Mouse (Mus musculus): Measurements from ENCODE around the gene Cenpj.

Gene Cenpj

DNA sequence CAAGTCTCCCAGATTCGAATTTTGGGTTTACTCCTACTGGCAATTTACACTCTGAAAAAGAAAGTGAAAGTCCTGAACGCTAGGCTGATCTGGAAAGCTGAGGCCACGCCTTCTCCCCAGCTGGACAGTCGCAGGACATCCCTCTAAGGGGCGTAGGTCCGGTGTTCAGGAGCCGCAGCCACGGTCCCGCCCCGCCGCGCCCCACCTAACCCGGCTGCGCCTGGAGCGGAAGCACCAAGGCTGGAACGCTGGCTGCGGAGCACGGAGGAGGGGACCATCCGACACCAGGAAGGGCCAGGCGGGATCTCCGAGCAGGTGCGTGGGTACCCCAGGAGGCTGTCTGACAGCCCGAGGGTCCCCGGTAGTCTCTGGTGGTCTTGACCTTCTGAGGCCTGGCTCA, at the start of gene Cenpj, which contains the start of gene Parp4:
TSS of gene Cenpj (minus strand) at position 10 of the 400 bp plus-strand sequence.
TSS of gene Parp4 (plus strand) at position 204 of the 400 bp plus-strand sequence.
- peak; percentile 91 for DNase-seq (ENCODE audit: low spot score)

DNA sequence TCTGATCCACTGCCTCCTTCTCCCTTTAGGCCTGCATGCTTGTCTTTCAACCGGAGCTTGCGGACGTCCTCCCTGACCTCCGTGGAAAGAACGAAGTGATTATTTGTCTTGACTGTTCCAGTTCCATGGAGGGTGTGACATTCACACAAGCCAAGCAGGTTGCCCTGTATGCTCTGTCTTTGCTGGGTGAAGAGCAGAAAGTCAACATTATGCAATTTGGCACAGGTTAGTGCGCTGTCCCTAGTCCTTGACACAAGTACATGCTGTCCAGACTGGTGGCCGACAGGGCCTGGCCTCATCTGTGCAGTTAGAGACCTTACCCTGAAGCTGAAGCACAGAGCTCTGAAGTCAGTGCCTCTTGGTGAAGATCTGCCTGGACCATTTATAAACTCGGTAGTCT, 45.2 kb upstream of the Cenpj start:
- no peak for DNase-seq (ENCODE audit: low spot score)

DNA sequence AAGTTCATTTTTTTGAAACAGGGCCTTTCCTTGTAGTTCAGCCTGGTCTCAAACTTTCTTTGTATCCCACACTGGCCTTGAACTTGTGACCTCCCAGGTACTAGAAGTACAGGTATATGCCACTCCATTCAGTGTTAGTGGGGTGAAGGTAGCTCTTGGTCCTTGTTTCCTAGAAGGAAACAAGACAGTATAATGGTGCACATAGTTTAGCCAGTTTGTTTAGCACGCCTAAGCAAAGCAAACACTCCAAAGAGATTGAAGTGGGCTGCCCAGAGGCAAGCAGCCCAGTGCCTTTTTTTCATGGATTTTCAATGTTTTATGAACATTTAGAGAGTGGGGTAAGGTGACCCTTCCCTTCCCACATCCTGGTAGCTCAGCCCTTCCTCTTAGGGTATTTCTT, 42.2 kb upstream of the Cenpj start:
- DNase-seq (ENCODE audit: low spot score) = no peak

DNA sequence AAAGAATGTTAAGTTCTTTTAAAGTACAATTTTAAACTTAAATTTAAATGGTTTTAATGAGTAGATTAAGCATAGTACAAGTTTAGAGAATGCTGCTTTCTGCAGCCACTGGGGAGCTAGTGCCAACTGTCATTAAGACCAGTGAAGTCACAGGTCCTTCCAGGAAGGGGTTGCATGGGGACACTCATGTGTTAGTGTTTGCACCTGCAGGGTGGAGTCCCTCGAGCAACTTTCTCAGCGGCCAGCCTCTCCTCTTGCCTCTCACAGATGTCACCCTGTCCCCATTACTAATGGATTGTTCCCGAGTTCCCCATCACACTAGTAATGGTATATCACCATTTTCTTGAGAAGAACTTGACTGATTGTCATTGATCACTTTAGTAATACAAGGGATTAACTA, 38.0 kb upstream of the Cenpj start:
- DNase-seq (ENCODE audit: low spot score) = no peak

DNA sequence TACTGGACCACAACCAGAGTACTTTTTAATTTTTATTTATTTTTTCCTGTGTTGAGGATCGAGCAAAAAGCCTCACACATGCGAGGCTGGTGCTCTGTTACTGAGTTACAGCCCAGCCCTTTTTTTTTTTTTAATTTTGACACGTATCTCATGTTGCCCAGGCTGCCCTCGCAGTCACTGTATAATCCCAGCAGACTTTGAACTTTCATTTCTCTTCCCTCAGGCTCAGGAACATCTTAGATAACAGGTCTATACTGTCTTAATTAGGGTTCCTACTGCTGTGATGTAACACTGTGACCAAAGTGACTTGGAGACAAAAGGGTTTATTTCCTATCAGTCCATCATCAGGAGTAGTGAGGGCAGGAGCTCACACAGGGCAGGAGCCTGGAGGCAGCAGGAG, 29.9 kb upstream of the Cenpj start:
- DNase-seq (ENCODE audit: low spot score) = no peak

DNA sequence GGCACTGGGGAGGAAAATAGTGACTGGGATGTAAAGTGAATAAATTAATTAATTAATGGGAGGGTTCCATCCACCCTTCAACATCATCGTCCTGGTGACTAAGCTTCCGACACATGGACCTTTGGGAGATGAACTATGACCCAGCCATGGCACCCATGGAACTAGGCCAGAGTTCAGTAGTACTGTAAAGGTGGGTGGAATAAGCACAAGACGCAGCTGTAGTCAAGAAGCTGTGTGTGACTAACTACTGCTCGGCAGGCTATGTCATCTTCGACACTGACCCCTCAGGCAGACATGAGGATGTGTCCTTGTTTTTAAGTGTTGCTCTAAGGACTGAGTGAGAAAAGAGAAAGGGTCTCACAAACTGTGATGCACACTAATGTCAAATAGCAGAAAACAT, 29.2 kb upstream of the Cenpj start:
- no peak for DNase-seq (ENCODE audit: low spot score)

DNA sequence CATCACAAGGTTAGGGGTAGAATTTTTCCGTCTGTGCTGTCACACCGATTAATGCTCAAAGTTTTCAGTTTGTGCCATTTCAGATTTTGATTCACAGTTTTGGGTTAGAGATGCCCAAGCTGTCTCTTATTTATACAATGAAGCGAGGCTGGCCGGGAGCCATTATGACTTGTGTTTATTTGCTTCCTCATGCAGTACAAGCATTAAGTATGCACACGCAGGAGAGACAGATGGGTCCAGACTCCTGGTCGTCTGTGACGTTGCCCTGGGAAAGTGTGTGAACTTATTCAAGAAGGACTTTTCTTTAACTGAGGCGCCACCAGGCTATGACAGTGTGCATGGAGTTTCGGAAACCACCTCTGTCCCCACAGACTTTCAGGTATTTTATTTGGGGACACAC, 26.8 kb upstream of the Cenpj start:
- no peak for DNase-seq (ENCODE audit: low spot score)

DNA sequence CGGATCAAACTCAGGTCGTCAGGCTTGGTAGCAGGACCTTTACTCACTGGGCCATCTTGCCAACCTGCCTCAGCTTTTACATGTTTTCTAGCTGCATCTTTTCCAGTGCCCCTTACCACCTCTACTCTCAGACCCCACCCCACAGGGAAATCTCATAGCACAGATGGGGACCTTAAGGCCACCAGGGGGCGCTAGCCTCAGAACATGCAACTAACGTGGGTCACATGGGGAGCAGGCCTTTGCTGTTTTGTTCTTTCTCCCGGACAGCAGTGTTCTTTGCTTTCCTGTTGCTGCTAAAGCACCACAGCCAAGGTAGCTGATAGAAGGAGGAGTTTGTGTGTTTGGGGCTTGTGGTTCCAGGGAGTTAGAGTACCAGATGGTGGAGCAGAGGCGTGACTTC, 23.5 kb upstream of the Cenpj start:
- peak; percentile 85 for DNase-seq (ENCODE audit: low spot score)

DNA sequence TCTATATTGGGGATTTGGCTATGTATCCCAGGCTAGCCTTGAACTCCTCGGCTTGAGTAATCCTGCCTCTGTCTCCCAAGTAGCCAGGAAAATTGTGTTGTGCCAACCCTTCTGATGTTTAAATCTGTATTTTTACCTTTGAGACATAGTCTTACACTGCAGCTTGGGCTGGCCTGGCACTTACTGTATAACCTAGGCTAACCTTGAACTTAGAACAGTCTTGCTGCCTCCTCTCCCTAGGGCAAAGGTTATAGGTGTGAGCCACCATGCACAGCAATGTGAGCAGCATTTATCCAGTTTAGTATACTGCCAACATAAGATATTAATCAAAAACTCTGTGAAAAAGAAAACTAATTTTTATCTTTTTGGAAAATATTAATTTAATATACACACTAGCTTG, 19.6 kb upstream of the Cenpj start:
- DNase-seq (ENCODE audit: low spot score) = no peak

DNA sequence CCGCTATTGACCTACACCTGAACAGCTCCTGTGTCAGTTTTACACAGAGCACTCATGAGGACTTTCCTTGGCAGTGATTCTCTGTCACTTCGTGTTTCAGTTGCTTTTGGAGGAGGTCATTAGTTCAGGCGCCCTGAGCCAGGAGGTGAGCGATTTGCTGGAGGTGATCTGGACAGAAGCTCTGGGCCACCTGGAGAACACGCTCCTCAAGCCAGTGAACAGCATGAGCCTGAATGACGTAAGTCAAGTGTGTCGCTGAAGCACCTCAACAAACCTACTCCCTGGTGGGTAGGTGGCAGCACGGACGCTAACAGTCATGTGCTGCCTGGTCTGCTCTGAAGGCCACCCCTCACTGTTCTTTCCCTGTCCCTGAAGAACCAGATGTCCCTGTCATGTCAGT, 17.0 kb upstream of the Cenpj start:
- no peak for DNase-seq (ENCODE audit: low spot score)

DNA sequence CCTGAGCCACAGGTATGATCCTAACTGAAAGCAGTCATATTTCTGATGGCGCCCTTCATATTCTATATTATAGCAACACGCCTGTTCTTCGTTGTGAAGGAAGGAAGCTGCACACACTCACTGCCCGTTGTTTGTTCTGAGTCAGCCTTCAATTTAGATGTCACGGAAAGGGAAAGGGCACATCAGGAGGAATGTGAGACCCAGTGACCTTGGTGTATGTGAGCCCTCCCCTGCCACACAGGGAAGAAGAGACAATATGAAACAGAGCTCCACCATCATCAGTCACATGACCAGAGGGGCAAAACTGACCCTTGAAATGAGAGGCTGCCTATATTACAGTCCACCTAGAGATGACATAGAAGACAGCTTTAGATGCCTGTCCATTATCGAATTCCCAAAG, 7.1 kb upstream of the Cenpj start:
- no peak for DNase-seq (ENCODE audit: low spot score)

DNA sequence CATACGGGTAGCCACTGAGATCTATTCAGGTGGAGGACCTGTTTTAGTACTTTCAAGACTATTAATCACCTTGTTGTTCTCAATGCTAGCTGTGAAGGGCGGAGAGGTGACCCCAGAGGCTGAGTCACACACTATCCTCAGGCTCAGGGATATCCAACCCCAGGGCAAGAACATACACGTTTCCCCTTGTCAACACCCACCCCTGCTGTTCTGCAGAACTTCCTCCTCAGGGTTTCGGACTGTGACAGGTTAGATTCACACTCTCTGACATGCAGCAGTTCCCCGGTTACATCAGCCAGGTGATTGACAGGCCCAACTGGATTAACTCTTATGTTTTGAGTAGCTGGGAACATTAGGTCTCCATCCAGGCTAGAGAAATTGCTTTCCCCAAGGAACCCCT, 5.9 kb upstream of the Cenpj start:
- no peak for DNase-seq (ENCODE audit: low spot score)

DNA sequence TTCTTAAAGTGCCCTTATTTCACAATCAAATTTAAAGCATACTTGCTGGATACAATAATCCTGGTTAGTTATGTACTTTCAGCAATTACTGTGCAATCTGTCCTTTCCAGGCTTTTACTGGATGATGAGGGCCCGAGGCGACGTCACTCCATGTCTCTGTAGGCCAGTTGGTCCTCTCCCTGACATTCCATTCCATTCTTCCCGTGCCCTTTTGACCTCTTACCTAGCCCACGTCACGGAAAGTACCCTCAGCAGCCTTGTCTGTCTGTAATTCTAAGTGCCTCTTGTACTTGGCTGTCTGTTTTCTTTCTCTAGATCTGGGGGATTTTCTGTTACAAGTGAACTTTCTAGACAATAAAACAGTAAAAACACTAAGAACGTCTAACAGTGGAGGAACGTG, 3.8 kb upstream of the Cenpj start:
- DNase-seq (ENCODE audit: low spot score) = no peak

DNA sequence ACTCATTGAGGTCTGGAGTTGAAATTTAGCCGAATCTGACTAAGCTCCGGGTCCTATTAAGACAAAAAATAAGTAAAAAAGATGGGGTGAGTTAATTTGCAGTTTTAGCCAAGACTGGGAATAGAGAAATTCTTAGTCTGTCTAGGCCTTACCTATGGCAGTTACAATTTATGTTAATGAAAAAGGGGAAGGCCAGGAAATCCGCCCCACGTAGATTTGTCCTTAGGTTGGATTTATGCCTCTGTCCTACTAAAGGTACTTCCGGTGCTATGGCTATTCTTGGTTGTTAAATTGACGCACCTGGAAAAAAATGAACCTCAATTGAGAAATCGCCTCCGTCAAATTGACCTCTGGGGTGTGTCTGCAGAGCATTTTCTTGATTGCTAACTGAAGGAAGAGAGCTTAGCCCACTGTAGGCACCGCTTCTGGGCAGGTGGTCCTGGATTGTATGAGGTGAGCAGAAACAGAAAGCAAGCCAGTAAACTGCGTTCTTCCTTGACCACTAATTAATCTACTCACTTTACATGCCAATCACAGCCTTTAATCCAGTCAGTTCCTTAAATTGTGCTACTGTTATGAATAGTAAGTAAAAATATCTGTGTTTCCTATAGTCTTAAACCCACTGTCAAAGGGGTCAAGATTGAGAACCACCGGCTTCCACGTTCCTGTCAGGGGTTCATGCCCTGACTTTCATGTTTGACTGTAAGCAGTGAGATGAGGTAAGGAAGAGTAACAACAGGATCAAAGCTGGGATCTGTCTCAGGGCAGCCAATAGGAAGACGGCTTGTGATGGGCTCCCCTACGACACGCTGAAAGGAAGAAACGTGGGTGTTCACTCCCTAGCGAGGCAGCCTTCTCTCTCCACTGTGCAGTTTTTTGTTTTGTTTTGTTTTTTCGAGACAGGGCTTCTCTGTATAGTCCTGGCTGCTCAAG, 1.0 kb upstream of the Cenpj start:
- DNase-seq (ENCODE audit: low spot score) = no peak

DNA sequence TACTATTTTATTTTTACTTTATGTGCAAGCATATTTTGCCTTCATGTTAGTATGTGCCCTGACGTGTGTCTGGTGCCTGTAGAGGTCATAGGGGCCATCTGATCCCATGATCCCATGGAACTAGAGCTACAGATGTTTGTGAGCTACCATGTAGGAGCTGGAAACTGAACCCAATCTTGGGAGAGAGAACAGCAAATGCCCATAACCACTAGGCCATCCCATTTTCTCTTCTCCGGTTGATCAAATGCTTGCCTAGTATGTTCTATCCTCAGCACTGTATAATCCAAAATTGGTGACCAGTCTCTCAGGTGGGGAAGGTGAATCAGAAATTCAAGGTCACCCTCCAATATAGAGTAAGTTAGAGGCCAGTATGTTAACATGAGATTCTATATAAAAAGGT, 2.7 kb downstream of the Cenpj start:
- DNase-seq (ENCODE audit: low spot score) = no peak

DNA sequence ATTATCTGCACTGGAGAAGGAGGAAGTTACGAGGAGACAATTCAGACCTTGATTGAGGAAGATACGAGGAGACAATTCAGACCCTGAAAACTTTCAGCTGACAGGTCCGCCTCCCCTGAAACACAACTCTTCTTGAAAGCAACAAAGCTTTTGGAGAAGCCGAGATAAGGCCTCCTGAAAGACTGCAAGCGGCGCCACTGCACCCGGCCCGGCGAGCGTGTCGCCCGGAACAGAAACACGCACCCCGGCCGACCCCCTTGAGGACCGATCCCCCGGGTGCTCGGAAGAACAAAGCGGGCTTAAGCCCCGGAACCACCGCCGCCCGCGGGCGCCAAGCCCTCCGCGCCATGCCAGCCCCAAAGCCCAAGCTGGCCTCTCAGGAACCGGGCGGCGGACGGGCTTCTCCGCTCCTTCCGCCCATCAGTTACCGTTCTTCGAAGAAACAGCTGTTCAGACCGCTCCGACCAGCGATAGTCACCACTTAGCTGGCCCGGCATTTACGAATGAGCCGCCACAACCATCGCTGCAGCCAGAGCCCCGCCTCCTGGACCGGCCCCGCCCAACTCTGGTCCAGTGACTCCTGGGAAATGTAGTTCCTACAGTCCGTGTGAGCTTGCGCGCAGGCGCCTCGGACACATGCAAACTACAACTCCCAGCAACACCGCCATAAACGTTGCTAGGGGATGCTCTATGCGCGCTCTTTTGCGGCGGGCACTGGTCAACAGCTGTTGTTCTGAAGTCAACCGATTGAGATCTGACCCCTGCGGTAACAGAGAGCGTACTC, 3.7 kb downstream of the Cenpj start:
- DNase-seq (ENCODE audit: low spot score) = peak; percentile 97

DNA sequence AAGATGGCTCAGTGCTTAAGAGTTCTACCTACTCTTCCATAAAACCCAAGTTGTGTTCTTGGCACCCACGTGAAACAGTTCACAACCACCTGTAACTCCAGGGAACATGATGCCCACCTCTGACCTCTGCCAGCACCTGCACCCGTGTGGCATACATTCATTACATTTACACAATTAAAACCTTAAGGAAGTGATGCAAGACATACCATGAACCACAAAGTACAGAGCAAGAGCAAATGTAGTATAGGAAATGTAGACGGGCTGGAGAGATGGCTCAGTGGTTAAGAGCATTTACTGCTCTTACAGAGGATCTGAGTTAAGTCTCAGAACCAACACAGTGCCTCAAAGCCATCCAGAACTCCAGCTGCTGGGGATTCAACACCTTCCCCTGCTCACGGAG, 6.2 kb downstream of the Cenpj start:
- no peak for DNase-seq (ENCODE audit: low spot score)

DNA sequence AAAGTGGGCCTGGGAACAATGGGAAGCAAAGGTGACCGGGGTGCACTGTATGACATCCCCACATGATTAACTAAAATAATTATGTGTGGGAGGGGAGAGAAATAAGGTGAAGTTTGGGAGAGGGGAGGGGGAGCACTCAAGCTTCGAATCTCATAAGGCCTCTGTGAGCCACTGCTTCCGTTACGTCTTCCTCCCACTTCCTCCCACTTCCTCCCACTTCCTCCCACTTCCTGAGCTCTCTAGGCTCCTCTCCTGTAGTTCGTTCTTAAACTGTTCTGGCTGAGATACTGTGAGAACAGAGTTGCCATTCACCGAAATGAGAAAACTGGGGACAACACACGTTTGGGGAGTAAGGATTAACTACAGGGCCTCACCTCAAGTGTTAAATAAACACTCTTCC, 7.7 kb downstream of the Cenpj start:
- no peak for DNase-seq (ENCODE audit: low spot score)

DNA sequence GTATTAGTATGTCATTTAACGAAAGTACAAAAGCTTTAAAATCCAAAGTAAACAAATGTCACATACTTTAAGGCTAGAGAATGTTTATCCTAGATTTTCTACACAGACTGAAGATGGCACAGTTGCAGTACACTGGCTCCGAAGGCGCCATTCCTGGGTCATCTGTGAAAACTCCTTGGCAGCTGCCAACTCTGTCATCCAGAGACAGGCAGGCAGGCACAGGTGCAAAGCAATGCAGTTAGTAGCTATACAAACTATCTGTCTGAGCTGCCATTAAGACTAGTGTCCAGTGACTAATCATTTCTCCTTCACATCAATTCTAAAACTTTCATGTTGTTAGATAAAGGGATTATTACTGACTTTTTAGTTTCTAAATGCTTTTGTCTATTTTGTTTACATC, 16.1 kb downstream of the Cenpj start:
- DNase-seq (ENCODE audit: low spot score) = no peak

DNA sequence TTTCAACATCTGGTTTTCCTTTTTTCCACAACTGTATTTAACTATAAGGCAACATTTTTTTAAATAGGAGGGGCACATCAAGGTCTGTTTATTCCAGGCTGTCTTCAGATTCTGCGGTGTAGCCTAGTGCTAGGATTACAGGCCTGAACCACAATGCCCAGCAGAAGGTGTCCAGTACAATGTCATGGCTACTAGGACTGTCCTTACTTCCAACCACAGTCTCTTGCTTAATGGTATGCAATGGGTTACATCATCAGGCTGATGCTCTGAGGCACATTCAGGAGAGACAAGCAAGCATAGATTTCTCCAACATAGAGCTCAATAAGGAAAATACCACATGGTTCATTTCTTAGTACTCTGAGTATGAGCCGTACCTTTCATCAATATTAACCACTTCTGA, 20.5 kb downstream of the Cenpj start:
- DNase-seq (ENCODE audit: low spot score) = no peak

DNA sequence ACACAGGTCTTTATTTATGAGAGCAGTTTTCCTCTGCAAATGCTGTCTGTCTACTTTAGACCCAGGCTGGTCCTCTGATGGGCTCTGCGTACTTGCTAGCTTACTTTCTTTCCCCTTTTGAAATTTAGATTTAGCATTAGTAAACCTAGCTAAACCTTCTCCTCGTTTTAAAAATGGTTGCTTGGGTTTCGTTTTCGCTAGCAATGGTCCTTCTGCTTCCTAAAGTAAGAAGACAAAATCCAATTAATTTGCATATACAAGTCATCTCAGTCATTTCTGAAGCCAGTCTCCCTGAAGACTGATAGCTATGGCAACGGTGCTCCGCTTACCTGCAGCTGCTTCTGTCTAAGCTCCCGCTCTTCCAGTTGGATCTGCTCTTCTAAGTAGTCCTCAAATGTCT, 21.9 kb downstream of the Cenpj start:
- no peak for DNase-seq (ENCODE audit: low spot score)

DNA sequence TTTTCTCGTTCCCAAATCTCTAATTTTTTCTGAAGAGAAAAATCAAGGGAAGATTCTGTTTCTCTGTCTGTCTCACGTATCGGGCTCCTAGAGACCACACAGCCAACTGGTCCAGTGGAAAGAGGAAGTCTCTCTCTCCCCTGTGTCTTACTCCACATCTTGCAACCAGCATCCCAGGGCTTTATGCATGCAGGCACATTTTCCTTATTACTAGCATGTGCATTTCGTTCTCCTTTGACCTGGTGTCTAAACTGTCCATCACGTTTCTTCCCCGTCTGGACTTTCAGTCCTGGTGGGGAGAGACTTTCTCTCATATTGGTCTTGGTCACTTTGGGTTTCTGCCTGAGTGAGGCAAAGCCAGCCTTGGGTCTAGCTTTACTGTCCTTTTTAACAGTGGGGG, 22.3 kb downstream of the Cenpj start:
- DNase-seq (ENCODE audit: low spot score) = no peak

DNA sequence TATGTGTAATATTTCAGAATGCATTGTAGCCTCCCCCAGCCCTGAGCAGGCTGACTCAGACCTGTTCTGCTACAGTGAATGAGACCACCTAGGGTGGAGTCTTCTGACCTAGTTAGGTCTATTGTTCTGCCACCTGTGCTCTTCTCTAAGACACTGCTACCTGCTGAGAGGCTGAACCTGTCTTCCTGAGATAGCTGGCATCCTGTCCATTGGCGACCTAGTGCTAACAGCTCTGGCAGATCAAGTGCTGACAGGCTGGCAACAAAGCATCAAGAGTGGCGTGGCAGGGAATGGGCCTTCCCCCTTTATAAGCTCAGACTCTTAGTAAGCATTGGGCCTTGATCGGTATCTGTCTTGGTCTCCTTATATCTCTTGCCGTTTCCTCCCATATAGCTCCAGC, 24.3 kb downstream of the Cenpj start:
- no peak for DNase-seq (ENCODE audit: low spot score)
